Mouse (Mus musculus): ENCODE results near the gene Zbed3.
A peak's percentile ranks its signal among the peaks of the same experiment; 100 is the strongest.
"Not testable (repeated sequence)": the region's sequence is repeated elsewhere in the genome, so short reads cannot be mapped to it uniquely, and the experiment has no call there.

Zbed3 gene

DNA sequence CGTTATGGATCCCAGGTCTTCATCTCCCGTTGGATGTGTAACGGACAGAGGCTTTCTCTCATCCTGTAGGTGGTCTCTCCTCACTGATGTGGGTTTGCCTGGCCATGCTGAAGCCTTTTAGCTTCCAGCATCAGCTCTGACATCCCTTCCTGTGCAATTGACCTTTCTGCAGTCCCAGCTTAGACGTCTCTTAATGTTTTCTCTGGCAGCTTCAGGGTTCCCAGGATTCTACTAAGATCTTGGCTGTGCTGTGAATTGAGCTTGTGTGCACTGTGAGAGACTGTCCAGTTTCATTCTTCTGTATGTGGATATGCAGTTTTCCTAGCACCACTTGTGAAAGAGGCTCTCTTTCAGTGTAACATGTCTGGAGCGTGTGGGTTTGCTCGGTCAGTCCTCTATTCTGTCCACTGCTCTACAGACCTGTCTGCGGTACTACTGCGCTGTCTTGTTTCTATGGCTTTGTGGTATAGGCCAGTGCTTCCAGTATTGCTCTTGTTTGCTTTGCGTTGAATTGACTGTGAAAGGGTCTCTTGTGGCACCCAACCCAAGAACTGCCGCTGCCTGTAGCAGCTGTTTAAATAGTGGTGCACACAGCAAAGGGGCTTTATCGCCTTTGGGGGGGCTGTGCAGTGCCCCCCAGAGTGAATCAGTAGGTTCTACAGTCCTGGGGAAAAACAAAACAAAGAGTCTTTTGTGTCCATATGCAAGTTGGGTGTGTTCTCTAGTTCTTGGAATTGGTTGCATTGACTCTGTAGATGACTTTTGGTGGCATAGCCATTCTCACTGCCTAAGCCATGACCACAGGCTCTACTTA, 8.9 kb downstream of the Zbed3 start:
- DNase-seq (ENCODE audit: low read depth, low spot score) = no peak

DNA sequence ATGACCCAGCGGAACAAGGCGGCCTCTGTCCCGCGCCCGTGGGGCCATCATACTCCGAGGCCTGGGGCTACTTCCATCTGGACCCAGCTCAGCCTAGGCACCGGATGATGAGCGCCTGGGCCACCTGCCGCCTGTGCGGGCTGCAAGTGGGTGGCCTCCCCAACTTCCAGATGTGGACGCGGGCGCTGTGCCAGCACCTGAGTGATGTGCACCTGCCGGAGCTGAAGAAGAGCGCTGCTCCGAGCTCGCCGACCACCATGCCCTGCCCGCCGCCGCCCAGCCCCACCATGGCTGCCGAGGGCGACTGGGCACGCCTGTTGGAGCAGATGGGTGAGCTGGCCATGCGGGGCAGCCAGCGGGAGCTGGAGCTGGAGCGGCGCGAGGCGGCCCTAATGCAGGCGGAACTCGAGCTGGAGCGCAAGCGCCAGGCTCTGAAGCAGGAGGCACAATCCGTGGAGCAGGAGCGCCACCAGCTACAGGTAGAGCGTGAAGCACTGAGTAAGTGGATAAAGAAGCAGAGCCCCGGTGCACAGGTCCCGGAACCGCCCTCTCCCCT, 12.8 kb downstream of the Zbed3 start:
- no peak for DNase-seq (ENCODE audit: low read depth, low spot score)

DNA sequence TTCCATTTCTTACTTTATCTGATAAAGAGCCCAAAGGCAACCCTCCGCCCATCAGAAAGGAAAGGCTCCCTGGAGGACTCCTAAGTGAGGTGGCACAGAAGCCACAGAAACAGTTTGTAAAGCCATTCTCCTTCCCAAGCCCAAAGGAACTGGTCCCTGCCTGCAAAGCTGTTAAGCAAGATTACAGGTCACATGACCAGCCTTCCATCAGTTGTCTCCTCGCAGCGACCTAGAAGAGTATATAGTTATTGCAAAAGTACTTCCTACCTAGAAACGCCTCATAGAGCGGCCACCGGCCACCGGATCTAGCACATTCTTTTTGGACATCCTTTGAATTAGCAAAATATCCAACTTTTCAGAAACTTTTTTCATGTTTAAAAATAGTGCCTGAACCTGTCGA, 20.1 kb downstream of the Zbed3 start:
- no peak for DNase-seq (ENCODE audit: low read depth, low spot score)

DNA sequence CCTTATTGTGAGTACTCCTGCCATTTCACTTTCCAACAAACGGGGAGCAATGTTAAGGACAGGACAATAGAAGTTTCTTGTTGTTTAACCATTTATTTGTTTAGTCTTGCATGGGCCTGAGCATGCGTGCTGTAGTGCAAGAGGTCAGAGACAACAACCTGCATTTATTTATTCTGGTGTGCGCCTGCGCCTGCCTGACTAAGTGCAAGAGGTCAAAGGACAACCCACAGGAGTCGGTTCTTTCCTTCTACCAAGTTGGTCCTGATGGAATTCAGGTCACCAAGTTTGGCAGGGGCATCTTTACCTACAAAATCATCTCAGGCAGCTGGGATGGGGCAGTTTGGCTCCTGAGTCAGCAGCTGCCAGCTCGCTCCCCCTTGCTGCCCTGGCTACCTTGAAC, 22.5 kb downstream of the Zbed3 start:
- no peak for DNase-seq (ENCODE audit: low read depth, low spot score)

DNA sequence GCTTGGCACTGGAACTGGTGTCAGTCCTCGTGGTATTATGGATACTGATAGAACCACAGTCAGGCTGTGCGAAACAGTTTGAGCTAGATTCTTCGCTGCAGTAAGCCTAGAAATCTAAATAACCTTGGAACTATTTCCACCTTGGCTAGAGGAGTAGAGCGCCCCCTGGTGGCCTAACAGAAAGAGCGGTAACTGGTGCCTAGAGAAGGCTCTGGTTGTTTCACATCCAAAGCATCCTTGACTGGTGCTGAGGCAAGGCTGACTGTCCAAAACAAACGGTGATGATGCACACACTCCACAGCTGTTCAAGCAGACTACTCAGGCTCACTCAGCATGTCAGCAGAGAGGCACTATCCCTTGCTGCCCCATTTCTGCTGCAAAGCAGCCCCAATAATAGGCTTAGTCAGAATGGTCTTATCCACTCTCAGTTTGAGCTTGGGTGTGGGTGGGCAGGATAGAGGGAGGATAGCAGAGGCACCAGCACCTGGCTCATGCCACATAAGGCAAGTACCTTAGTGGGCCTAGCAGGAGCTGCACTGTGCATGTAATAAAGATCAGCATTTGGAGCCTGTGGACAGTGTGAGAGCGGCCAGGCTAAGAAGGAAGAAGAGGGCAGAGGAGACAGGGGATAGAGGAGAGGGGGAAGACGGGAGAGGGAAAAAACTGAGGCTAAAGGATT, 23.7 kb downstream of the Zbed3 start:
- DNase-seq (ENCODE audit: low read depth, low spot score) = peak; percentile 73

DNA sequence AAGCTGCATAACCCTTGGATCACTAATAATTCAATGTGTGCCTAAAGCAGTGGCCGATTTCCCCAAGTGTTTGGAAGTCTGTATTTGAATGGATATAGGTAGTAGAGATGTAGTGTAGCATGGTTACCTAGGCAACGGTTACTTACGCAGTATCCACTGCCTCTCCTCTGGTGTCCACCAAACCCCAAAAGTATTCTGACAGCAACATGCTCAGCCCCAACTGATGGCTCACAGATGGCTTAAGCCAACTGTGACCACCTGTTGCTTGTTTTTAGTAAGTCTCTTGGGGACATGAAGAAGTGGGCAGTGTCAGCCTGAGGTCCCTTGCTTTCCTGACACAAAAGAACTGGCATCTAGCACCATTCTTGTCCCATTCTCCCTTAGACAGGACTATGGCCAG, 25.1 kb downstream of the Zbed3 start:
- no peak for DNase-seq (ENCODE audit: low read depth, low spot score)

DNA sequence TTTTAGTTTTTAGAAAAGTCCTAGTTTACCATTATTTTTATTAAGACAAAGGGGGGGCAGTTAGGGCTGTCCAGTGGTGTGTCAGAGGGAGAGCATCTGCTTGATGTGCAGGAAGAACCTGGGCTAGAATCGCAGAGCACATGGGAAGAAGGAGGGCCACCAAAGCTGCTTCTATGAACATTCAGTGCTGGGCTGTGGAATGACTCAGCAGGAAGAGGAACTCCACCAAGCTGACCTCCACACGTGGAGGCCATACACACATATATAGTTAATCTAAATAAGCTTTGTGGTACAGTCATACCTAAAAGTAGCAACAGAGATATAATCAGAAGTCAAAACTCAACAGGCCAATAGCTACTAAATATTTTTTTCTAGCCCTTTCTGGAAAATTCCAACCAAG, 34.8 kb downstream of the Zbed3 start:
- DNase-seq (ENCODE audit: low read depth, low spot score) = no peak

DNA sequence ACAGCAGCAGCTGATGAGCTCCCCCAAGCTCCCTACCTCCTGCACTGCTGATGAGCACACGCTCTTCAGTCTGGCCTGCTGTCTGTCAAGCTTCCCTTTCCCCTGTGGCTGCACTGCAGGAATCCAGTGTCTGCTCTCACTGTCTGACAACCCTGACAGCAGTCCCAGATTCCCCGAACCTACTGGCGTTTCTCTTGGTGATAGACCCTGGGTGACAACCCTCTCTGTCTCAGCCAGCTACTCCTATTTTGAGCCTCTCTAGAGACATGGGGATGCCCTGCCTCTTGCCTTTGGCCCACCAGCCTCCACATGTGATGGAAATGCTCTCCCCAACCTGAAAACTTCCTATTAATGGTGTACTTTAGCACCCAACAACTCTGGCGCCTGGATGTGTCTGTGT, 40.0 kb downstream of the Zbed3 start:
- no peak for DNase-seq (ENCODE audit: low read depth, low spot score)

DNA sequence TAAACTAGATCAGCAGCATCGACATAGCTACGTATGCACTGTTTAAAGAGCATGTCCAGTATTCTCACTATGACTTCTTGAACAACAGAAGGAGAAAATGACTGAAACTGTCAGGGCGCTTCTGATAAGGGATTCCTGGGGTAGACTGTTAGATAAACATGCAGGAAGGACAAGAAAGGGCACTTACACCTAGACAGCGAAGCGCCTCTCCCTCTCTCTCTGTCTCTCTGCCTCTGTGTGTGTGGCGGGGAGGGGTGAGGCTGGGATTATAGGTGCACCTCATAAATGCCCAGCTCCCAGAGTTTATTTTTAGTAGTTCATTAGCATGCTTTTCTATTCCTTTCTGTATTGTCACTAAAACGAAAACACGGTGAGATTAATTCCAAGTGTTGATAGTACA, 42.9 kb downstream of the Zbed3 start:
- DNase-seq (ENCODE audit: low read depth, low spot score) = no peak

DNA sequence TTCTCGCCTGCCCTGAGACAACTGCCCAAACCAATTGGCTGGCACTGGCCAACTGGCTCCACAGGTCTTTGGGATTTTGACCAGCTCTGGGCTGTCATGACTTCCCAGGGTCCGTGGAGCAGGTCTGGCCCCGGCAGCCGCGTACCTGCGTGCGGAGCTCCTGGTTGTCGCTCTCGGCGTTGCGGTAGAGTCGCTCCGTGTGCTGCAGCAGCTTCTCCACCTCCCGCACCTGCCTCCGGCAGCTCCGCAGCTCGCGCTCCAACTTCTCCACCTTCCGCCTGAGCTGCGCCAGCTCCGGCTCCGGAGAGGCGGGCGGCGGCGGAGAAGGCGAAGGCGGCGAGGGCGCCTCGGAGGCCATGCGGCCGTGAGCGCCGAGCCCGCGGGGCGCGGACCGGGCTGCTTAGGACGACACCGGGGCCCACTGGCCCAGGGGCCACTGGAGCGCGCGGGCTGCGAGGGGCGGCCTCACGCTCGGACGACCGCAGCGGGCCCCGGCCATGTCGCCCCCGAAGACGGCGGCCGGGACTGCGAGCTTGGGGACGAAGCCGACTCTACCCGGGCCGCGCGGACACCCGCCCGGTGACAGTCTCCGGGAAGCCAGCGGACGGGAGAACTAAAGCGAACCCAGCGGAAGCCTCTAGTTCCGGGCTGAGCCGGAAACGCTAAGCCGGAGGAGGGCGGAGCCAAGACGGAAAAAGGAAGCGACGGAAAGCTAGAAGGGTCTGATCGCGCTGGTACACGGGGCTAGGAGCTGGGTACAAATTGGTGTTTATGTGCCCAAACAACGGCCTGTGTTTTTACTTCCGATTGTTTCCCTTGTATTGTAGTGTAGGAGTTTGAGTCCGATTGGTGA, 51.5 kb downstream of the Zbed3 start, which contains the start of gene Aggf1:
Gene Aggf1, minus strand, starts transcription at position 652 of the 853 bp plus-strand sequence.
- DNase-seq (ENCODE audit: low read depth, low spot score) = peak; percentile 94

DNA sequence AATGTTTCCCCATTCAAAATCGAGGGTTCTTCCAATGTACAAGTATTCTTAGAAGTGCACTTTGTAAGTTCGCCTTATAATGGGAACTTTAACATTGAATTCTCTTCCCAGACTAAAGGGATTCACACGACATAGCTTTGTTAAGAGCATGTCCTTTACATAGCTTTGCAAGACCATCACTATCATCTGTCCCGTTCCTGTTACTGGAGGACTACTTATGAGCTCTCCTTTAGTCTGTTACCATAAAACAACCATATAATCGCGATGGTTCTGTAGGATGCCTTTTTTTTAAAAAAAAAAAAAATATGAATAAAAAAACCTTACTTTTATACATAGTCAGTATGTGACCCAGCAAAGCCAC, 52.1 kb downstream of the Zbed3 start:
- no peak for DNase-seq (ENCODE audit: low read depth, low spot score)

DNA sequence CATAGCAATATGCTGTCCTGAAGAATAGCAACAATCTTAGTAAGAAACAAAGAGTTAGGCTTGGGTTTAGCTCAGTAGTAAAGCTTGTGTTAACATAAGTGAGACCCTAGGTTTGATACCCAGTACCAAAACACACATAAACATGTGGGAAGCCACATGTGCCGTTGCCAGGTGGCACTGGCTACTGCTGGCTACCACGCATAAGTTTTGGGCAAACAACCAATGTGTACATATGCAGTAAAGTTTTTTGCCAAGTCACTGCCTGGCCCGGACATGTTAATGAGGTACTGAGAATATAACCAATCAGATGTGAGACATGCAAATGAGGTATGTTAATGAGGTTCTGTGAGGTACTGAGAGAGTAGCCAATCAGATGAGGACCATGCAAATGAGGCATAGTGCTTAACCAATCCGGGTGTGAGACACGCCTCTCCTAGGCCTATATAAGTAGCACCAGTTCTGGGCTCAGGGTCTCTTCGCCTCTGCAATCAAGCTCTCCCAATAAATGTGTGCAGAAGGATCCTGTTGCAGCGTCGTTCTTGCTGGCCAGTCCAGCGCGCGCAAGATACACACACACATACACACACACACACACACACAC, 53.4 kb downstream of the Zbed3 start:
- DNase-seq (ENCODE audit: low read depth, low spot score) = not testable (repeated sequence)

DNA sequence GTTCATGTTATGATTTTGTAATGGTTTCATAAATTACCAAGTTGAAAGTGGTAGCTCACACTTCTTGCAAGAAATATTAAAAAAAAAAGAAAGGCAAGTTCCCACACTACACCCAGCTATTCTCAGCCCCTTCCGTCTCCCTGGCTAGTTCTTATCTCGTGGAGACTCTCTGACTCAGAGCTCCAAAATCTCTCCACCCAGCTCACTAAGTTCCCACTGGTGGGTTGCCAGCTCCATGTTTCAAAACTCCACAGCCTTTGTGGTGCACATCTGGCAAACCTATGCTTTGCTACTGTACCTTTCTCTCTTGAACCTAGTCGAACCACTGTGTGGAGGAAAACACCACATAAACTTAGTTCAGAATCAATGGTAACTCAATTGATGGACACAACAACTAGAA, 55.3 kb downstream of the Zbed3 start:
- no peak for DNase-seq (ENCODE audit: low read depth, low spot score)

DNA sequence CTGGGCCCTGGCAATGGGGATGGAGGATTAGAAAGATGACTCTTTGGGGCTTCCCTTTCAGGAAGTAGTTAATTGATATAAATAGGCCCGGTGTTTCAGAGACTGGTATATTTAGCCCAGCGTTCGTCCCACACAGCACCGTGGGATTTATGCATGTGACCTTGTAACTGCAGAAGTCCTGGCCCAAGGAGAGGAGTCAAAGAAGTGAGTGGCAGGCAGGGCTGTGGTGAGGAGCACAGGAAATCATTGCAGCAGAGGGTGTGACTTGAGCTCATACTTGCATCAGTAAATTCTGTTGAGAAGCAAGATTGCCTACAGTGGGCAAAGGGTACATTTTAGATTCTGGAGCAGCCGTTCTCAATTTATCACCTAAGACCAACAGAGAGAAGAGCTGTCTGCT, 59.0 kb downstream of the Zbed3 start:
- DNase-seq (ENCODE audit: low read depth, low spot score) = no peak
